Mouse (Mus musculus): ENCODE measurements at regions not wholly inside any gene's neighbourhood (a gene's known extent, or its start where the extent isn't known, plus 50 kb on each side); places are given as distances from the start of the nearest gene placed in this dataset.

DNA sequence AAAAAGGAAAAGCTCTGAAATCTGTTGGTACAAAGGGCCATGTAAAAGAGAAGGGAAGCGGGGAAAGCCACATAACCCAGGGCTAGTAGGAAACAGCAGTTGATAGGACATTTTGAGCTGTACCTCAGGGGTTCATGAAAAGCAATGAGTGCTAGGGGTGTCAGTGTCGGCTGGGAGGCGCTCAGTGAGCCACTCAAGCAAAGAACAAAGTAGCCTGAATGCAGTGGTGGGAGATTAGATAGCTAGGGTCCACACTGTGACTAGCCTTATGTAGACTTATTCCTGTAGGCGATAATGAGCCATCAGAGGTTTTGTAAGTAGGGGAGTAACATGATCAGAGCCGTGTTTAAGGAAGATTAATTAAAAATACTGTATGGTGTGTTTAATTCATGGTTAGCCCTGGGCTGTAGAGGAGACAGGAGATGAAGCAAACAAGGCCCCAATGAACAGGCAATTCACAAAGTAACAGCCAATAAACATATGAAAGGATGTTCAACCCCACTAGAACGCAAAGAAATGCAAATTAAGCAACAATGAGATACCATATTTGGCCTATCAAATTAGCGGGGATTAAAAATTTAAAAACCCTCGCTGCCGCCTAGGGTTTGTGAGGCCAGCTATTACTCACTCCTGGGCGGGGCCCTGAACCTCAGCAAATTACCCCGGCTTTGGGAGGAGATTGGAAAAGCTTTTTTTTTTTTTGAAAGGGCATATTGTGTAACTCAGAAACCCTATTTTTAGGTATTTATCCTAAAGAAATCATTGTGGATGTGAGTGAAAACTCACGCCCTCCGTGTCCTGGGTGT lies 85.1 kb upstream of the Pja1 start:
- peaks cover 46% of the 10 kb centered on the region for H3K27me3 ChIP-seq (ENCODE audit: insufficient read depth, low read length)
- ATAC-seq (ENCODE audit: low FRiP score, low TSS enrichment), result no peak
- WGBS, result 56% methylated on average over 13 of the region's 13 CpGs

GRCm38 (mm10) chrX:99552778-99553177 lies 81.7 kb upstream of the Pja1 start:
- H3K9ac ChIP-seq (replicated peaks; ENCODE audit: low read length), result no peak overlapping the region
- H3K4me2 ChIP-seq (replicated peaks; ENCODE audit: low read depth, low read length), result no peak overlapping the region
- peaks cover 10% of the 10 kb centered on the region for H3K4me1 ChIP-seq (ENCODE audit: insufficient read depth, low read length)
- no peak overlapping the region for H3K4me3 ChIP-seq (ENCODE audit: low read length)
- H3K27ac ChIP-seq (ENCODE audit: low read length), result no peak overlapping the region
- no peaks in the 10 kb centered on the region for H3K9me3 ChIP-seq (ENCODE audit: low read length)
- 85% methylated on average over 2 of the region's 2 CpGs for WGBS
- peaks cover 48% of the 10 kb centered on the region for H3K27me3 ChIP-seq (ENCODE audit: insufficient read depth, low read length)
- ATAC-seq (ENCODE audit: low FRiP score, low TSS enrichment), result no peak
- H3K36me3 ChIP-seq (ENCODE audit: insufficient read depth, low read length), result no peaks in the 10 kb centered on the region

More for the DNA sequence above, 85.1 kb upstream of the Pja1 start:
- Histone ChIP-seq H3K4me3 (ENCODE audit: low read length) (no peak overlapping the region), H3K36me3 (ENCODE audit: insufficient read depth, low read length) (no peaks in the 10 kb centered on the region), H3K27ac (ENCODE audit: low read length) (no peak overlapping the region), H3K9ac (replicated peaks; ENCODE audit: low read length) (no peak overlapping the region), H3K4me1 (ENCODE audit: insufficient read depth, low read length) (no peaks in the 10 kb centered on the region), H3K4me2 (replicated peaks; ENCODE audit: low read depth, low read length) (no peak overlapping the region), H3K9me3 (ENCODE audit: low read length) (no peaks in the 10 kb centered on the region)

DNA sequence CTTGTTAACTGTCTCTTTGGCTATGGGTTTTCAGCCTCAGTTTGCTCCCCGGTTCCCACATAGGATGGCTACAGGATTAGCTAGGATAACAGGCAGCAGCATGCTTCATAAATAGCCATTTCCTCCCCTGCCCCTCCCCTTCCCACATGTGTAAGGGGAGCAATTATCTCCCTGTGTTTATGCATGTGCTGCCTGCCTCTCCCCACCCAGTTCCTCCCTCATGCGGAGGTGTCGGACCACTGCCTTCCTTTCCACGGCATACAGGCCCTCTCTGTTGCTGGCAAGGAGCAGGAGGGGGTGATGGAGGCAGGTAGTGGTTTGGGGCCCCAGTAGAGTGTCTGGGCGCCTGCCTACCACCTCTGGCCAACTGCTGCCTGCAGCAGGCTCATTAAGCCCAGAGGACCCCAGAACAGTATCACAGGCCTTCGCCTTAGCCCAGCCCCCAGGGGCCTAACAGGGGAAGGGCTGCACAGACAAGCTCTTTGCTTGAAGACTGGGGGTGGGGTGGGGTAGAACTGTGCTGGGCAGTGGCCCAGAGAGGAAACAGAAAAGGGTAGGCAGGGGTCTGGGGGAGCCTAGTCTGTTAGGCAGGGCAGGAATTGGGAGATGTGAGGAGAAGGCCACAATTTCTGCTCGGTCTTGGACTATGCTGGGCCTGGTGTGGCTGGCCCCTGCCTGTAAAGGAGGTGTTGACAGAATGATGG lies 79.1 kb upstream of the Pja1 start:
- Histone ChIP-seq H3K27ac (ENCODE audit: low read length) (peak overlapping the region; percentile 29; the same call in 1 of the 2 replicates), H3K36me3 (ENCODE audit: insufficient read depth, low read length) (no peaks in the 10 kb centered on the region), H3K4me2 (replicated peaks; ENCODE audit: low read depth, low read length) (no peak overlapping the region), H3K4me1 (ENCODE audit: insufficient read depth, low read length) (peaks cover 10% of the 10 kb centered on the region), H3K9ac (replicated peaks; ENCODE audit: low read length) (no peak overlapping the region), H3K27me3 (ENCODE audit: insufficient read depth, low read length) (peaks cover 39% of the 10 kb centered on the region; the same call in 1 of the 2 replicates), H3K4me3 (ENCODE audit: low read length) (no peak overlapping the region), H3K9me3 (ENCODE audit: low read length) (no peaks in the 10 kb centered on the region)
- ATAC-seq (ENCODE audit: low FRiP score, low TSS enrichment), result peak; percentile 80
- WGBS, result 45% methylated on average over 7 of the region's 7 CpGs

DNA sequence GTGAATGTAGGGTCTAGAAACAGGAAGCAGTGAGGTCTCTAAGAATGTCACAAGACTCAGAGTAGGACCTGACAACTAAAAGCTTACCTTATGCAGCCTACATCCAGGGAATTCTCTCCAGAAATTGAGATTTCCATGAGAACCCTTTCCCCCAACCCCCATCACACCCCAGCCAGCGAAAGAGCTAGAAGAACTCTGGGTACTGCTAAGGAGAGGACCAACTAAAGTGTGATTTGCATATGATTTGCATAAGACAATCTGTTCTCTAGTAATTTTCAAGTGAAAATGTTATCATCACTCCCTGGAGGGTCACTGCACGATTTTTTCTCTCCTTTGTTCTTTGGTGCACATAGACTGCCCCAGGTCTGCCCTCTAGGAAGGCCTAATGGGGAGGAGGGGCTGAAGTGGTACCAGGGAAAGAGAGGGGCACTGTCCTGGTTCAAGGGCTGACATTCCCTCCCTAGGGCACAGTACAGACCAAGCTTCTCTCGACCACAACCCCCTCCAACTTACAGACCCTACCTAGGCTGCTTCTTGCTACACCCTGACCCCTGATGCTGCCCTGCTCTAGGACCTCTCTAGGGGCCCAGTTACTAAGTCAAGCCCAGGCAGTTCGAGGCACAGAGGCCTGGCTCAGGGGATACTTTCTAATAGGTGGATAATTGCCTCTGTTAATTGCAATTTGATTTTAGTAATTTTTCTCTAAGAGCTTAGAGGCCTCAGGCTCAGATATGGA lies 77.4 kb upstream of the Pja1 start:
- ATAC-seq (ENCODE audit: low FRiP score, low TSS enrichment), result no peak
- WGBS, result 63% methylated on average over 4 of the region's 4 CpGs
- Histone ChIP-seq H3K9me3 (ENCODE audit: low read length) (no peaks in the 10 kb centered on the region), H3K27ac (ENCODE audit: low read length) (no peak overlapping the region), H3K36me3 (ENCODE audit: insufficient read depth, low read length) (no peaks in the 10 kb centered on the region), H3K27me3 (ENCODE audit: insufficient read depth, low read length) (peaks cover 32% of the 10 kb centered on the region; the same call in 1 of the 2 replicates), H3K4me2 (replicated peaks; ENCODE audit: low read depth, low read length) (no peak overlapping the region), H3K9ac (replicated peaks; ENCODE audit: low read length) (no peak overlapping the region), H3K4me3 (ENCODE audit: low read length) (no peak overlapping the region), H3K4me1 (ENCODE audit: insufficient read depth, low read length) (peaks cover 10% of the 10 kb centered on the region)

DNA sequence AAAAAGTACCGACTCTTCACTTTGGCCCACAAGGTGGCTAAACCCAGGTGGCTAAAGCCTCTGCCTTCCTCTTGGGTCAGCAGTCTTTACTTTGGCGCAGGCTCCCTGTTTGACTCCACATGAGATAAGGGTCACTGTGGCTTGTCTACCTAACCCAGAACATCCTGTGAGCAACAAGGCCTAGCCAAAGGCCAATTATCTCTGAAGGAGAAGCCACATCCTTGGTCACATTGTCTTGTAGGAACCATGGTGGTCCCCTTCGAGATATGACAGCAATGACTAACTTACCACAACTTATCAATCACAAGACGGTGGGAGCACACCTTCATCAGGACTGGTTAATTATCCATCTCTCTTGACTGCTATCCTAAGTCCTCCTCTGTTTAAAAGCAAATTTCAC lies 73.3 kb upstream of the Pja1 start:
- Histone ChIP-seq H3K9me3 (ENCODE audit: low read length) (no peaks in the 10 kb centered on the region), H3K4me3 (ENCODE audit: low read length) (no peak overlapping the region), H3K9ac (replicated peaks; ENCODE audit: low read length) (no peak overlapping the region), H3K36me3 (ENCODE audit: insufficient read depth, low read length) (no peaks in the 10 kb centered on the region), H3K4me2 (replicated peaks; ENCODE audit: low read depth, low read length) (no peak overlapping the region), H3K4me1 (ENCODE audit: insufficient read depth, low read length) (no peaks in the 10 kb centered on the region; the same call in 1 of the 2 replicates), H3K27ac (ENCODE audit: low read length) (no peak overlapping the region), H3K27me3 (ENCODE audit: insufficient read depth, low read length) (peaks cover 11% of the 10 kb centered on the region; the same call in 1 of the 2 replicates)
- 92% methylated on average over 4 of the region's 4 CpGs for WGBS
- ATAC-seq (ENCODE audit: low FRiP score, low TSS enrichment), result no peak

GRCm38 (mm10) chrX:99541916-99542315 lies 70.8 kb upstream of the Pja1 start:
- H3K36me3 ChIP-seq (ENCODE audit: insufficient read depth, low read length), result no peaks in the 10 kb centered on the region
- no peak overlapping the region for H3K27ac ChIP-seq (ENCODE audit: low read length)
- peaks cover 13% of the 10 kb centered on the region; the same call in 1 of the 2 replicates for H3K27me3 ChIP-seq (ENCODE audit: insufficient read depth, low read length)
- H3K9ac ChIP-seq (replicated peaks; ENCODE audit: low read length), result no peak overlapping the region
- no peaks in the 10 kb centered on the region for H3K4me1 ChIP-seq (ENCODE audit: insufficient read depth, low read length)
- no peak overlapping the region for H3K4me3 ChIP-seq (ENCODE audit: low read length)
- ATAC-seq (ENCODE audit: low FRiP score, low TSS enrichment), result no peak
- 85% methylated on average over 3 of the region's 3 CpGs for WGBS
- H3K4me2 ChIP-seq (replicated peaks; ENCODE audit: low read depth, low read length), result no peak overlapping the region
- no peaks in the 10 kb centered on the region for H3K9me3 ChIP-seq (ENCODE audit: low read length)

DNA sequence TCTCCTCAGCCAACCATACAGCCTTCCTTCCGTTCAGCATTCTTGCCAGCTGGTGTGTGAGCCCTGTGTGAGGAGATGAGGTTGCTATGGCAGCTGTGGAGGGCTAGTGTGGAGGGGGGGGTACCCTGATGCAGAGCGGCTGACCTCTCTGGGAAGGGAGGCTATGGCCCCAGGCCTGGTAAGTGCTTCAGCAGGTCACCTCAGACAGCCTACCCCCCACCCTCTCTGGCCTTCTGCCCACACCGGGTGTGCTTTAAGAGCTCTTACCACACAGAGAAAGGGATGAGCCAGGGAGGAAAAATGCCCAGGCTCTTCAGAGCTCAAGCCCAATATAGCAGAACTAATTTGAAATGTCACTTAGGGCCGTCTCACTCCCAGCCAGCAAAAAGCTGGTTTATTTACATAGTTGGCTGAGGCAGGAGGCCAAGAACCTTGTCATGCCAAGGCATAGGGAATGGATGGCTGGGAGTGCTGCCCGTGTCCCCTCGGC lies 69.1 kb upstream of the Pja1 start:
- peak; percentile 76 for ATAC-seq (ENCODE audit: low FRiP score, low TSS enrichment)
- H3K4me3 ChIP-seq (ENCODE audit: low read length), result no peak overlapping the region
- no peak overlapping the region for H3K27ac ChIP-seq (ENCODE audit: low read length)
- H3K27me3 ChIP-seq (ENCODE audit: insufficient read depth, low read length), result peaks cover 11% of the 10 kb centered on the region; the same call in 1 of the 2 replicates
- H3K9ac ChIP-seq (replicated peaks; ENCODE audit: low read length), result no peak overlapping the region
- 61% methylated on average over 6 of the region's 6 CpGs for WGBS
- no peaks in the 10 kb centered on the region for H3K36me3 ChIP-seq (ENCODE audit: insufficient read depth, low read length)
- H3K4me2 ChIP-seq (replicated peaks; ENCODE audit: low read depth, low read length), result no peak overlapping the region
- H3K4me1 ChIP-seq (ENCODE audit: insufficient read depth, low read length), result no peaks in the 10 kb centered on the region
- H3K9me3 ChIP-seq (ENCODE audit: low read length), result no peaks in the 10 kb centered on the region

- no peak overlapping the region for H3K9ac ChIP-seq (replicated peaks; ENCODE audit: low read length)
- no peak overlapping the region for H3K4me3 ChIP-seq (ENCODE audit: low read length)
- 88% methylated on average over 4 of the region's 4 CpGs for whole genome bisulfite sequencing
- no peak overlapping the region for H3K4me2 ChIP-seq (replicated peaks; ENCODE audit: low read depth, low read length)
- peaks cover 11% of the 10 kb centered on the region; the same call in 1 of the 2 replicates for H3K27me3 ChIP-seq (ENCODE audit: insufficient read depth, low read length)
- H3K27ac ChIP-seq (ENCODE audit: low read length), result no peak overlapping the region
- ATAC-seq (ENCODE audit: low FRiP score, low TSS enrichment), result peak; percentile 42; the same call in 1 of the 2 replicates
- no peaks in the 10 kb centered on the region for H3K36me3 ChIP-seq (ENCODE audit: insufficient read depth, low read length)
- no peaks in the 10 kb centered on the region for H3K9me3 ChIP-seq (ENCODE audit: low read length)
- no peaks in the 10 kb centered on the region for H3K4me1 ChIP-seq (ENCODE audit: insufficient read depth, low read length)
Observed at GRCm38 (mm10) chrX:99539684-99540083, 68.6 kb upstream of the Pja1 start.

- Histone ChIP-seq H3K36me3 (ENCODE audit: insufficient read depth, low read length) (no peaks in the 10 kb centered on the region), H3K9ac (replicated peaks; ENCODE audit: low read length) (no peak overlapping the region), H3K27me3 (ENCODE audit: insufficient read depth, low read length) (peaks cover 18% of the 10 kb centered on the region; the same call in 1 of the 2 replicates), H3K27ac (ENCODE audit: low read length) (no peak overlapping the region), H3K4me1 (ENCODE audit: insufficient read depth, low read length) (no peaks in the 10 kb centered on the region), H3K4me3 (ENCODE audit: low read length) (no peak overlapping the region), H3K4me2 (replicated peaks; ENCODE audit: low read depth, low read length) (no peak overlapping the region), H3K9me3 (ENCODE audit: low read length) (no peaks in the 10 kb centered on the region)
- 63% methylated on average over 4 of the region's 4 CpGs for WGBS
- no peak for ATAC-seq (ENCODE audit: low FRiP score, low TSS enrichment)
Observed at GRCm38 (mm10) chrX:99537814-99538213, 66.7 kb upstream of the Pja1 start.
